Mouse (Mus musculus) E14TG2a.4 (cell line): ENCODE data around the gene Ablim2.

Source experiments
- CTCF ChIP-seq: conservative IDR thresholded peaks from 2 replicates; pipeline ENCODE4 v1.5.1; 2014; ENCODE audit warnings: low read length
- NANOG ChIP-seq: IDR thresholded peaks from 2 replicates; pipeline ENCODE4 v1.6.1; 2014; ENCODE audit warnings: borderline replicate concordance, low read length, mixed read lengths
- POU5F1 ChIP-seq: IDR thresholded peaks from 2 replicates; pipeline ENCODE4 v1.6.1; 2014; ENCODE audit warnings: low read length, borderline replicate concordance

- no peak for TF ChIP-seq CTCF
- TF ChIP-seq POU5F1, result no peak
- TF ChIP-seq NANOG, result no peak
Measured at GRCm38 (mm10) chr5:35836992-35837391, 79.3 kb downstream of the Ablim2 start.
